Mouse (Mus musculus) left cerebral cortex, adult 2 months (tissue): ENCODE data around the gene Vmn1r68. TPM values are rescaled to one million over a fixed set of nuclear protein-coding genes. Genes with fewer than 3 reads are reported as not detected.

ENCODE experiments used
- DNase-seq, 2 experiments: peaks; one replicate each; pipeline ENCODE4 v3.0.0; 2021 to 2022; ENCODE audit warnings: low spot score in 2 of 2, mixed read lengths in 1 of 2; ENCODE audit errors: extremely low spot score in 1 of 2
- H3K27ac ChIP-seq: fragments of 200-600 bp; 2 replicates; pipeline ENCODE4 v1.8.1; 2022
- H3K4me3 ChIP-seq: fragments of 200-600 bp; 2 replicates; pipeline ENCODE4 v1.8.1; 2022
- CTCF ChIP-seq: fragments of 200-600 bp; IDR thresholded peaks from 2 replicates; pipeline ENCODE4 v1.8.1; 2022; ENCODE audit warnings: antibody characterized with exemption, mild to moderate bottlenecking, moderate library complexity
- intact Hi-C: fragments of 180-260 bp; cut with DNase I; formaldehyde crosslinking; loops from one replicate; pipeline ENCODE4 v1.15.1; 2025
- long read RNA-seq, 2 experiments: library from polyadenylated mRNA; stranded (forward); transcript quantifications; one replicate each; pipeline ENCODE4 v2.0.0; 2021; ENCODE audit warnings: borderline mapping rate in 2 of 2
- total RNA-seq, 2 experiments: library from RNA; stranded (reverse); gene quantifications; 2 replicates each; pipeline ENCODE4 v1.2.3; 2021

Vmn1r68 gene
- not detected for total RNA-seq
- long read RNA-seq, experiment 1, result 0 reads
- long read RNA-seq, experiment 2, result 0 reads

DNA sequence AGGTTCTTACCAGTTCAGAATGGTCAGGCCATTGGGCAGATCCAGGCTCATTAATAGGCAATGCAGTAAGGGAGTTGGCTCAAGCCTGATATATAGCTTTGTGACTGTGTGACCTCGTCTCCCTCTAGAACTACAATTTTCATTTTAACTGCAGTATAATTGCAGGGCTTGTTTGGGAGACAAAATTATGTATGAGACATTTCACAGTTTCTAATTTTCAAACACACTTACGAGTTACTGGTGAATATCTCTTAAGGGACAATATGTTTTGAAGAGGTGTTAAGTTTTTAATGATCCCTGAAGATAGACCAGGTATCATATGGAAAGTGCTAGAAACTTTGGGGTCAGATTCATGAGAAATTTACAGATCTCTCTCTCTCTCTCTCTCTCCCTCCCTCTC lies at the start of gene Vmn1r68:
TSS of gene Vmn1r68 (minus strand) at position 101 of the 400 bp plus-strand sequence.
- DNase-seq, result no peak
- intact Hi-C loops, result no loop called here
- Histone ChIP-seq H3K27ac (no peak within 1 kb of the TSS), H3K4me3 (no peak within 1 kb of the TSS)
- no peak for TF ChIP-seq CTCF

DNA sequence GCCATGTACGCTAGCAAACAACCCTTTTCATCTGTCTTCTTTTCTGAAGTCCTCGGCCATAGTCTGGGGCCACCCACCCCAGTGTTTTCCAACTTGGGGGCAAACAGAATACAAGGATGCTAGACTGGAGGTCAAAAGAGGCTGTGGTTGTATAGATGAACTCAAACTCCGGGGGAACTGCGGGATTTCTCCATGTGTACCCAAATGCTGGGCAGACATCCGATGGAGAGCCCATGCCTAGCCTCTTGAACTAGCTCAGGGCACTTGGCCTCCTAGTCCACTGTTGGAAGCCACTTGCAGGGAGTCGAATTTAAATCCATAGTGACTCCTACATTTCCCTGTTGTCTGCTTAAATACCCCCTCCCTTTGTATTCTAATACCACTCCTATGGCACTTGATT lies 62.7 kb downstream of the Vmn1r68 start:
- intact Hi-C loops, result no loop called here

DNA sequence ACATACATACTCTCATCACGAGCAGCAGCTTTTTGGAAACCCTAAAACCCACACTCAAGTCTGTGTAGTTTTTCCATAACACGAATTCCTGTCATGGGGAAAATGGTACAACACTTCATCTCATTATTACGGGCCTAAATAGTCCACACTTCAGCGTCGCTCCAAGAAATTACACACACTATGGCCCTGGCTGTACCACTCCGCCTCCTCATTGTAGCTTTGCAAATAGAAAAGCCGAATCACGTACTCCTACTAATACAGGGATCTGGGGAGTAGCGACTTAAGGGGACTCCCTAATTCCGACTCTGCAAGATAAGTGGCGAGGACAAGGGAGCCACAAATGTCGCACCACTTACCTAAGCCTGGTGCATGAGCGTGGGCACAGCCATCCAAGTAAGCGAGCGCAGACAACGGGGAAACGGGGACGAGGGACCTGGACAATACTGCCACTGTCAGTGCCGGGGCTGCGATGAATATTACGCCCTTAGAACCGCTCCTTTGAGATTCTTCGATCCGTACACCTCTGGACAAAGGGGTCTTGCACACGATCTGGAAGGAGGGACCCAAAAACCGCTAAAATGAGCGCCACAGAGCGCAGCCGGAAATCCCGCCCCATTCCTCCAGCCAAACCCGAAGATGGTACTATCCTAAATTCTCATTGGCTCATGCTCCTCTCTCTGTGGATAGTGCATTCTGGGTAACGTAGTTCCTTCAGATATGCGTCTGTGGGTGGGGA lies 63.3 kb downstream of the Vmn1r68 start, which contains the start of gene Zik1:
TSS of gene Zik1 (minus strand) at position 609 of the 736 bp plus-strand sequence.
- DNase-seq, result peak; percentile 70 to 76
- no peak for TF ChIP-seq CTCF
- Histone ChIP-seq H3K4me3 (peak within 1 kb of the TSS; percentile 64), H3K27ac (peak within 1 kb of the TSS; percentile 87)
- intact Hi-C loops, result no loop called here

More for the DNA sequence above, 62.7 kb downstream of the Vmn1r68 start:
- Histone ChIP-seq H3K4me3 (peak overlapping the region; percentile 64), H3K27ac (no peak overlapping the region)
- TF ChIP-seq CTCF, result no peak
- no peak for DNase-seq

DNA sequence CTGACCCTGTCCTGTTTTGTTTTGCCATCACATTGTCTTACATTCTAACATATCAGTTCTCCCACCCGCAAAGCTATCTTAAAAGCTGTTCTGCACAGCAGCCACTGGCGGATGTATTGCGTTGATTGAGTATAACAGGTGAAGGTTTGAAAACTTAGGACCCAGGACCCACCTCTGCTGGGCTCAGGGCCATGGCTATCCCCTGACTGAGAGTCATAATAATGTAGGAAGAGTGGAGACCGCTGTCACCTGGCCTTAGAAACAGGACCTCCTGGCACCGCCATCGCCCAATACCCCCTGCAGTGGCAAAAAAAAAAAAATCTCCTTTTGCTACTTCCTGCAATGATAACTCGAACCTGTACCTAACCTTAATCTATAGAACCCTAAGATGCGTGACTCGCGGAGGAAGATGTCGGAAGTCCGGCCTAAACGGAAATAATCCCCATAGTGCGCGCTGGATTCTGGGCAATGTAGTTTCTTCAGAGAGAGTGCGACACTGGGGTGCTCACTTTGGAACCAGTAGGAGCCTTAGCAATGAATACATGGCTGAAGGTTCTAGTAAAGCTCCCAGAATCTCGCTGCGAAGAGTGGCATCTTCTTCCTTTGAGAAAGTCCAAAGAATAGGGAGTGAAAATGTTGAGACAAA lies 77.6 kb downstream of the Vmn1r68 start:
- intact Hi-C loops, result loop anchor here (10.0 kb wide), 1 partner anchor 2004 kb away; no protein-coding TSS in a partner anchor
- H3K4me3 ChIP-seq, result peak overlapping the region; percentile 48
- no peak for TF ChIP-seq CTCF
- DNase-seq, result peak; percentile 38 to 51
- H3K27ac ChIP-seq, result 0 out of 2 replicates have a peak overlapping the region, but pooled peaks have one; percentile 44

DNA sequence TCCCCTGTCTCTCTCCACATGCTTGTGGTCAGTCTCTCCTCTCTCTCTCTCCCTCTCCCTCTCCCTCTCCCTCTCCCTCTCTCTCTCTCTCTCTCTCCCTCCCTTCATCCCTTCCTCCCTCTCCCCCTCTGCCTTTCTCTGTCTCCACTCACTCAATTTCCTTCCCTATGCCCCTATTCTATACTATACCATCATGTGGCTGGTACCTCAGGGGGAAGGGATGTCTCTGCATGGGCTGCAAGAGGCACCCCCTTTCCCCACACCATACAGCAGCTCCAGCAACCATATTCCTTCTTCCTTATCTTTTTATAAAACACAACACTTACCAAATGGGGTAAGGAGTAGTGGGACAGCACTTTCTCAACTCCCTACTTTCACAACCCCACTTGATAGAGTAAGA lies 78.5 kb downstream of the Vmn1r68 start:
- no peak for TF ChIP-seq CTCF
- intact Hi-C loops, result loop anchor here (10.0 kb wide), 1 partner anchor 2005 kb away; no protein-coding TSS in a partner anchor
- Histone ChIP-seq H3K27ac (no peak overlapping the region), H3K4me3 (no peak overlapping the region)
- DNase-seq, result no peak

DNA sequence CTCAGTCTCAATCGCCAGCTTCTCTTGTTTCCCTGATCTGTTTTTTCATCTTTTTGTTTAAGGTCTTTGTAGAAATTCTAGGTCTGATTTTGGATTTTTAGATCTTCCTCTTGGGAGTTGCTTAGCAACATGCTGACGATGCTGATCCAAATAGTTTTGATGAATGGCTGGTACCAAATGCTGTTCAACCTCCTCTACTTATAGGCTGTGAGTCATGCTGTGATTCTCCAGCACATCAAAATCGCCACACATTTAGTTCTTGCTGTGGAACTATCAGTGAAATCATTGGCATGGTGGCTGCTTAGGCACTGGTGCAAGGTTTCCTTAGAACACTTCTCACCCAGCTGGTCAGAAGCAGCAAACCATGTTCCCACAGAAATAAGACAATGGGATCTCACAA lies 100.1 kb downstream of the Vmn1r68 start:
- intact Hi-C loops, result no loop called here
- H3K4me3 ChIP-seq, result no peak overlapping the region
- TF ChIP-seq CTCF, result no peak
- H3K27ac ChIP-seq, result no peak overlapping the region
- DNase-seq, result peak in 1 of 2 experiments; percentile 11

Other genes with a start within 250 kb of the Vmn1r68 start
- gene Vmn1r67, start 115.2 kb downstream of the Vmn1r68 start, total RNA-seq, result not detected
- 10 to 100 TPM; 15.0 to 15.7 TPM for gene Zik1, start 63.1 kb downstream of the Vmn1r68 start, total RNA-seq
- gene Vmn1r69, start 55.2 kb upstream of the Vmn1r68 start, total RNA-seq, result not detected
- gene Vmn1r70, start 73.0 kb upstream of the Vmn1r68 start, total RNA-seq, result not detected
- gene Nlrp4b, start 129.3 kb upstream of the Vmn1r68 start, total RNA-seq, result not detected
- not detected for gene Vmn1r71, start 195.9 kb upstream of the Vmn1r68 start, total RNA-seq